Mouse (Mus musculus) frontal cortex, postnatal 25 days (tissue): ENCODE measurements around the gene Fiz1.

Source experiments
- DNase-seq, 2 experiments: peaks; one replicate each; pipeline ENCODE4 v3.0.0; 2022; ENCODE audit warnings: low spot score in 2 of 2

Gene Fiz1

GRCm38 (mm10) chr7:5014251-5015117 is at the start of gene Fiz1, which contains the start of gene Zfp524:
Gene Fiz1 (minus strand): TSS chr7:5014697.
Gene Zfp524 (plus strand): TSS chr7:5014415.
- peak; percentile 91 to 97 for DNase-seq

- peak in 1 of 2 experiments; percentile 50 for DNase-seq
Measured at GRCm38 (mm10) chr7:5062360-5063001, 48.0 kb upstream of the Fiz1 start.

- peak; percentile 81 to 84 for DNase-seq
Measured at GRCm38 (mm10) chr7:5061774-5062359, 47.4 kb upstream of the Fiz1 start, which contains the start of gene U2af2. Gene U2af2 (plus strand): TSS chr7:5062143.

GRCm38 (mm10) chr7:5060944-5061773 is 46.7 kb upstream of the Fiz1 start:
- peak; percentile 99 to 100 for DNase-seq

- DNase-seq = peak; percentile 59 to 64
Measured at GRCm38 (mm10) chr7:5060239-5060731, 45.8 kb upstream of the Fiz1 start.

- no peak for DNase-seq
Measured at GRCm38 (mm10) chr7:5059421-5059820, 44.9 kb upstream of the Fiz1 start.

GRCm38 (mm10) chr7:5058631-5059030 is 44.1 kb upstream of the Fiz1 start:
- DNase-seq = no peak

- no peak for DNase-seq
Measured at GRCm38 (mm10) chr7:5057804-5058203, 43.3 kb upstream of the Fiz1 start.

GRCm38 (mm10) chr7:5057381-5057780 is 42.9 kb upstream of the Fiz1 start:
- no peak for DNase-seq

- DNase-seq = no peak
Measured at GRCm38 (mm10) chr7:5056651-5057263, 42.3 kb upstream of the Fiz1 start.

GRCm38 (mm10) chr7:5053456-5054179 is 39.1 kb upstream of the Fiz1 start:
- DNase-seq = no peak

GRCm38 (mm10) chr7:5052931-5053343 is 38.4 kb upstream of the Fiz1 start:
- no peak for DNase-seq

GRCm38 (mm10) chr7:5052438-5052837 is 37.9 kb upstream of the Fiz1 start:
- DNase-seq = no peak

GRCm38 (mm10) chr7:5051193-5052192 is 37.0 kb upstream of the Fiz1 start, which contains the start of gene Zfp580:
Gene Zfp580 (plus strand): TSS chr7:5051538.
- DNase-seq = peak; percentile 71 to 75

- DNase-seq = no peak
Measured at GRCm38 (mm10) chr7:5047313-5047712, 32.8 kb upstream of the Fiz1 start.

- DNase-seq = no peak
Measured at GRCm38 (mm10) chr7:5046112-5046511, 31.6 kb upstream of the Fiz1 start.

- no peak for DNase-seq
Measured at GRCm38 (mm10) chr7:5044981-5045380, 30.5 kb upstream of the Fiz1 start.

GRCm38 (mm10) chr7:5038940-5039339 is 24.4 kb upstream of the Fiz1 start:
- DNase-seq = no peak
